Mouse (Mus musculus) C2C12 (cell line): ENCODE data around the gene Dhx30.

Experiments used
- CEBPB ChIP-seq: IDR thresholded peaks from one replicate; pipeline ENCODE4 v1.6.1; 2011; ENCODE audit warnings: low read depth, mild to moderate bottlenecking, control low read depth, moderate library complexity
- CTCF ChIP-seq: IDR thresholded peaks from one replicate; pipeline ENCODE4 v1.5.1; 2011; ENCODE audit not compliant: control insufficient read depth, insufficient read depth, insufficient read length
- MAX ChIP-seq: IDR thresholded peaks from one replicate; pipeline ENCODE4 v1.6.1; 2011; ENCODE audit warnings: mild to moderate bottlenecking, control low read depth
- MYOD1 ChIP-seq: IDR thresholded peaks from one replicate; pipeline ENCODE4 v1.6.1; 2011; ENCODE audit warnings: low read depth; ENCODE audit not compliant: control insufficient read depth, insufficient read length
- MYOG ChIP-seq: IDR thresholded peaks from one replicate; pipeline ENCODE4 v1.6.1; 2011; ENCODE audit not compliant: control insufficient read depth, insufficient read length; ENCODE audit errors: extremely low read depth
- USF1 ChIP-seq: IDR thresholded peaks from one replicate; pipeline ENCODE4 v1.6.1; 2011; ENCODE audit warnings: low read depth, mild to moderate bottlenecking, control low read depth, moderate library complexity

DNA sequence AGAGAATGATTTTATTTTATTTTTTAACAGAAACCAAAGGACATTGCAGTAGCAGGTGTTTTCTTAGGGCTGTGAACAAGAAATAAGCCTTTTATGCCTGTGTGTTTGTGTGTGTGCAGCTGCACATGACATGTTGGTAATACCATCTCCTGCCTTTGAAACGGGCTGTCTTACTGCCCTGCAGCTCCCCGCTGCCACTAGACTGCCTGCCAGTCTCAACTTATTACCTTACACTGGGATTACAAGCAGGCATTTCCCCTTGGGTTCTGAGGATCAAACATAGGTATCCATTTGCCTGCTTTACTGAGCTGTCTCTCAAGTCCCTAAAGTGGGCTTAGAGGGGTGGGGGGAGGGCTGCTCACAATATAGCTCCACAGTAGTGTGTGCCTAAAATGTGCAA lies 56.9 kb downstream of the Dhx30 start:
- TF ChIP-seq CTCF (no peak), MAX (no peak), MYOD1 (no peak), USF1 (no peak), MYOG (no peak), CEBPB (no peak)
